Comparison of ENCODE assay signal across 26 mouse cellular contexts in the genomic region with DNA sequence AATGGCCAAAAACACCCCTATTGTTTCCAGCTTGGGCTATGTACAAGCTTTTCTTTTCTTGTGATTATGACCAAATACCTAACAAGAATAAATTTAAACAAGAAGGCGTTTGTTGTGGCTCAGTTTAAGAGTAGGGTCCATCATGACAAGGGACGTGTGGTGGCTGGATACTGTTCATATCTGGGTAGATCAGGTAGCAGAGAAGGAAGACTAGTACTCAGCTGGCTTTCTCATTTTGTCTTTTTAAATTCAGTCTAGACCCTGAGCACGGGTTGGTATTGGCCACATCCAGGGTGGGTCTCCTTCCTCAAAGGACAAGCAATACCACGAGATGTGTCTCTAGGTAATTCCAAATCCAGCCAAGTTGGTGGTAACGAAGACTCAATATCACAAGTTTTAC.
"Had no signal": no experiment of that assay in that cellular context is flagged by ENCODE, and none has a peak within 500 bp of the region (broad histone marks: within the 10 kb centered on the region; RNA-seq: fewer than 3 reads in every experiment).

No protein-coding gene starts in this region.

- H3K27ac ChIP-seq: hindbrain, embryonic 13.5 days; hindbrain, embryonic 15.5 days; hindbrain, postnatal 0 days; kidney, embryonic 15.5 days; kidney, postnatal 0 days; limb, embryonic 12.5 days; liver, embryonic 13.5 days; liver, embryonic 15.5 days had no signal

- H3K36me3 ChIP-seq: hindbrain, embryonic 13.5 days; hindbrain, embryonic 15.5 days; kidney, embryonic 15.5 days; limb, embryonic 12.5 days; liver, embryonic 13.5 days; liver, embryonic 15.5 days had no signal

- H3K9me3 ChIP-seq: hindbrain, embryonic 13.5 days; hindbrain, embryonic 15.5 days; kidney, embryonic 15.5 days; limb, embryonic 12.5 days; liver, embryonic 13.5 days; liver, embryonic 15.5 days had no signal

- H3K9ac ChIP-seq: forebrain, postnatal 0 days; hindbrain, embryonic 13.5 days; hindbrain, embryonic 15.5 days; kidney, embryonic 15.5 days; limb, embryonic 12.5 days; liver, embryonic 13.5 days; liver, embryonic 15.5 days had no signal

- H3K27me3 ChIP-seq: hindbrain, embryonic 13.5 days; hindbrain, embryonic 15.5 days; kidney, embryonic 15.5 days; limb, embryonic 12.5 days; liver, embryonic 13.5 days; liver, embryonic 15.5 days had no signal

- H3K4me2 ChIP-seq: heart, embryonic 11.5 days; hindbrain, embryonic 13.5 days; hindbrain, embryonic 15.5 days; kidney, embryonic 15.5 days; limb, embryonic 12.5 days; liver, embryonic 11.5 days; liver, embryonic 13.5 days; liver, embryonic 15.5 days had no signal

- H3K4me3 ChIP-seq: hindbrain, embryonic 13.5 days; hindbrain, embryonic 15.5 days; kidney, embryonic 15.5 days; limb, embryonic 12.5 days; liver, embryonic 13.5 days; liver, embryonic 15.5 days had no signal

- ATAC-seq: forebrain, postnatal 0 days; hindbrain, postnatal 0 days; intestine, embryonic 16.5 days had no signal

- DNase-seq: forebrain, postnatal 0 days; gastrocnemius, postnatal 14 days; gastrocnemius, postnatal 36 days; heart, adult 18-20 months; heart, postnatal 10 days; heart, postnatal 36 days; kidney, adult 11 months; kidney, adult 2 months; kidney, adult 9 months; kidney, postnatal 14 days; kidney, postnatal 36 days; layer of hippocampus, adult 9-11 months; layer of hippocampus, postnatal 36 days; left cerebral cortex, postnatal 4 days; liver; liver, embryonic 13.5 days had no signal
